Mouse (Mus musculus) gastrocnemius, postnatal 4 days (tissue): ENCODE measurements around the gene Gm49368. TPM values are rescaled to one million over a fixed set of nuclear protein-coding genes. Genes with fewer than 3 reads are reported as not detected.
"Not testable (repeated sequence)": the region's sequence is repeated elsewhere in the genome, so short reads cannot be mapped to it uniquely, and the experiment has no call there.

ENCODE experiments used
- DNase-seq, 2 experiments: peaks; one replicate each; pipeline ENCODE4 v3.0.0; 2021 to 2022; ENCODE audit warnings: low spot score in 2 of 2, mixed read lengths in 2 of 2
- long read RNA-seq, 2 experiments: library from polyadenylated mRNA; stranded (forward); transcript quantifications; one replicate each; pipeline ENCODE4 v2.0.0; 2021
- total RNA-seq, 2 experiments: library from RNA; stranded (reverse); gene quantifications; 2 replicates each; pipeline ENCODE4 v1.2.3; 2021

Gm49368 gene
- total RNA-seq: not detected
- long read RNA-seq, experiment 1, partial matches to known transcripts: 0 of 2 reads
- long read RNA-seq, experiment 1, other reads (novel, unspliced or antisense): 2 of 2 reads
- long read RNA-seq, experiment 2, partial matches to known transcripts: 0 of 2 reads
- long read RNA-seq, experiment 2, other reads (novel, unspliced or antisense): 2 of 2 reads

- no peak for DNase-seq
Observed at GRCm38 (mm10) chr7:128062456-128062855, at the start of gene Gm49368, which contains the start of gene Itgam. Gm49368 (plus strand) TSS chr7:128062683. Itgam (plus strand) TSS chr7:128062640.

- no peak for DNase-seq
Observed at GRCm38 (mm10) chr7:128013116-128013515, 49.4 kb upstream of the Gm49368 start.

GRCm38 (mm10) chr7:128016134-128016533, 46.3 kb upstream of the Gm49368 start:
- not testable (repeated sequence) for DNase-seq

DNA sequence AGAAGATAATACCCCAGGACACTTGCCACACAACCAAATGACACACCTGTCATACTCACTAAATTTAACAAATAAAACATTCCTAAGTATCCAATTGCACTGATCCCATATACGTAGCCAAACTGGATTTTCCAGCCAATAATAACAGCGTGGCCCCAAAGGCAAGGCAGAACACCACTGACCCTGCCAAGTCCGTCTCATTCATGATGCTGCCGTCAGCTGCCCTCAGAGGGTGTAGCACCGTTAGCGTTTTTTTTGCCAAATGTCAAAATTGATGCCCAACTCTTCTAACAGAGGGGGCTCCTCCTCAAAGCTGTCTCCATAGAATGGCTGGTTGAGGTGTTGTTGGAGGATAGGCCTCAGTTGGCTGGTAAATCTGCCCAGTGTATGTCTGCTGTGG, 45.8 kb upstream of the Gm49368 start:
- no peak for DNase-seq

- no peak for DNase-seq
Observed at GRCm38 (mm10) chr7:128018275-128018674, 44.2 kb upstream of the Gm49368 start.

- DNase-seq: no peak
Observed at GRCm38 (mm10) chr7:128019187-128019586, 43.3 kb upstream of the Gm49368 start.

GRCm38 (mm10) chr7:128022974-128023373, 39.5 kb upstream of the Gm49368 start:
- no peak for DNase-seq

GRCm38 (mm10) chr7:128023565-128023964, 38.9 kb upstream of the Gm49368 start:
- DNase-seq: no peak

DNA sequence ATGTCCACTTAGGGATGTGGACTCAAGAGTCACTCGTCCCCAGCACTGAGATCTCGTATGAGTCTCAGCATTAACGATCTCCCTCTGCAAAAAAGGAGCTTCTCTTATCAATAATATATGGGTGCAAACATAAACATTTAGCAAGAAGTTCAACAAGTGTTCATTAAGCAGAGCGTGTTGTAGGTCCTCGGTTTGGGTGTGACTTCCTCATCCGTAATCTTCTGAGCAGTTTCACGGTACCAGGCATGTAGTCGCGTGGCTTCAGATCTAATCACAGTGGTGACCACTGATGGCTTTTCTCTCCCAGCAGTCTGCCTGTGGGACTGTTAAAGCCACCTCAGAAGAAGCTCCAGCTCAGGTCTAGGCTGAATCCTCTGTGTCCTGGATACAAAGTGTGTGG, 38.1 kb upstream of the Gm49368 start:
- DNase-seq: no peak

DNA sequence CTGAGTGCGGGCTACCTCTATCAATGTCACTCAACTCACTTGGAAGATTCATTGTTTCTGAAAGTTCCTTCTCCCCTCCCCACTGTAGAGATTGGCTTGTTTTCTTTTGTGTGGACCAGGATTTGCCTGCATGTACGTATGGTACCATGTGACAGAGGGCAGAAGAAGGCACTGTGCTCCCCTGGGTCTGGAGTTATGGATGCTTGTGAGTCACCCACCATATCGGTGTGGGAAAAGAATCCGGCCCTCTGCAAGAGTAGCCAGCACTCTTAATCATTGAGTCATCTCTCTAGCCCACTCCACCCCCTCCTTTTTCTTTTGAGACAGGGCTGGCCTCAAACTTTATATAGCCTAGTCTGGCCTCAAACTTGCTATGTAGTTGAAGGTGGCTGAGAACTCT, 37.6 kb upstream of the Gm49368 start:
- DNase-seq: no peak

DNA sequence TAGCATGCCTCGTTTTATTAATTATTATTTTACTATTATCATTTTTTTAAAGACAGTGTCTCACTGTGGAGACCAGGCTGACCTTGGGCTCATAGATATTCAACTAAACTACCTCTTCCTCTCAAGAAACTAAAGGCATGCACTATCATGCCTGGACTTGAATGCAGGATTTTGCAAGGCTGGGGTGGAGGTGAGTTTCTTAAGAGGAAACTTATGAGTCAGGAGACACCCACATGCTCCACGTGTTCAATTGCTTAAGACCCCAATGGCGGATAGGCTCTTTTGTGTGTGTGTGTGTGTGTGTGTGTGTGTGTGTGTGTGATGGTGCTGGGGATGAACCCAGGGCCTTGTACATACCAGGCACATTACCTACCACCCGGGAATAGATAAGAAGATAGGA, 37.1 kb upstream of the Gm49368 start:
- no peak for DNase-seq

DNA sequence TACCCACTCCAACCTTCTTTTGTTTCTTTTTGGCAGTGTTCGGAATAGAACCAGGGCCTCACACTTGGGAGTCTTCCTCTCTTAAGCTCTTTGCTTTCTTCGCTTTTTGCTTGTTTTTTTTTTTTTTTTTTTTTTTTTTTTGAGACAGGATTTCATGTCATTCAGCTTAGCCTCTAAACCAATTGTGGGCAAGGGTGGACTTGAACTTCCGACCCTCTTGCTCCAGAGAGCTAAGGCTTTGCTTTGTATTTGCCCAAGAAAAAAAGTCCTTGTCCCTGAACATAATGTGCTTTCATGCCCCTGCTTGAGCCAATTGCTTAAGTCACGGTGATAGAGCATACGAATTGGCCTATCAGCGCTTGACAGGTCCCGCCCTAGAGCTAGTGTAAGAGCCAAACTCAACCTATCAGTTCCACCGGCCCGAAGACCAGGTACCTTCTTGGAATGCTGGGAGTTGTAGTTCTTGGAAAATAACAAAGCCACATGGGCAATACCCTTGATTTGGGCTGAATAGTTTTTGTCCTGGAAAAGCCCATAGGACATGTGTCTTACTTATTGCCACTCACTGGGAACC, 31.0 kb upstream of the Gm49368 start:
- DNase-seq: no peak

DNA sequence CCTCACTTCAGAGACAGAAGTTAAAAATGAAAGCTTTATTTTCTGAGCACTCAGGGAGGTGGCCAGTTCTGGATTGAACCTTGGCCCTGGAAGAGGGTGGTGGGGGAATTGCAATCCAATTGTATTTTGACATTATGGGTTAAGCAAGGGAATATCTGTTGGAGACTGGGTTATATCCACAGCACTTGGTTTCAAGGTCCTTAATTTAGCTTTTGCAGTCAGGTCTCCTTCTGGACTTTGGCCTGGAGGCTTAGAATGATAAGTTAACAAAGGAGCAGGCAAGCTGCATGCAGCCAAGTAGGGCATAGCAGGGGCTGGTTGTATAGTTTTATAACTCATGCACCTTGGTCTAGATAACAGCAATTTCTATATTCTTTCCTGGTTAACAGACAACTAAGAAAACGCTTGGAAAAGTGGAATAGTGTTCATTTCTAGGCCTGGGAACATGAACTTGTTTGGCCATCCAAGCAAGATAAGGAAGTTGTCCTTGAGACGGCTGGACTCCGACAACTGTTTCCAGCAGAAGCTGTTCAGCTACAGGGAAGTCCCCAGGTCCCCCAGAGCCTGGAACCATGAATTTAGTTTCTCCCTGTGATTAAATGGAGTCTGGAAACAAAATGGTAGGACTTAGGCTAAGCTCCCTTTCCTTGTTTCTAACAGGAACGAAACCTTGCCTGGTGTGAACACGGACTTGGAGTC, 30.0 kb upstream of the Gm49368 start:
- DNase-seq: no peak

GRCm38 (mm10) chr7:128032989-128033293, 29.5 kb upstream of the Gm49368 start:
- no peak for DNase-seq

DNA sequence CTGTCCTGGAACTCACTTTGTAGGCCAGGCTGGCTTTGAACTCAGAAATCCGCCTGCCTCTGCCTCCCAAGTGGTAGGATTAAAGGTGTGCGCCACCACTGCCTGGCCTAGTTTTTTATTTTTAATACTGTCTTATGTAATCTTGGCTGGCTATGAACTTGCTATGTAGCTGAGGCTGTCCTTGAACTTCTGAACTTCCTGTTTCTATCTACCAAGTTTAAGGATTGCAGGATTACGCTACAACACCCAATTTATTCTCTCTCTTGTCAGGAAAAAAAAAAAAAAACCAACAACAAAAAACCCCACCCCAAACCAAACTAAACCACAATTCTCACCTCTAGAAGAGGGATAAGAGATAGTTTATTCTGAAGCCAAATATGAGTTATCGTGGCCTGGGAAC, 28.9 kb upstream of the Gm49368 start:
- no peak for DNase-seq

DNA sequence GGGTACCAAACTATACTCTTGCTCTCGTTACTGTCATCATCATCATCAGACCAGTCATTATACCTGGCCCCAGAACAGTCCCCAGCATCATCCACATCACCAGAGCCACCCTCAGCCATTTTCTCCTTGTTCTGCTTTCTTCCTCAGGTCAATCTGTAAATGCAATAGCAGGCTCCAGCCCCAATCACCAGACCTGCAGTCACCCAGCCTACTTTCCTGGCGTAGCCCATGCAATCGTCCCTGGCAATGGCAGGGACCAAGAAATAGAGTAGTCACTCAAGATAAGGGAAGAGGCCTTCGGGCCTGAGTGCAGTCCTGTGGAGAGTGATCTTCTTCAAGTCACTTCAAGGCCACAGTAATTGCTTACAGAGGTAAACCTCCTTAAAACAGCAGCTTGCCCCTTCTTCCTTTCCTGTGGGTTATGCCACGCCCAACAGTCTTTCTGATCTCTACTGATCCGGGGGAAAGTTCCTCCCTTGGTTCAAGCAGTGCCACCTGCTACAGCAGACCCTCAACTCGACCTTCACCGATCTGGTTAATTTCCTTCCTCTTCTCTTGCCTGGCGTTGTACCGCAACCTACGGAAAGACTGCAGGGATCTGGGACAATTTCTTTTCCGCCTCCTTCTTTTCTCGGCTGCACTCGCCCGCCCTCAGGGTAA, 20.2 kb upstream of the Gm49368 start:
- DNase-seq: not testable (repeated sequence)

- DNase-seq: no peak
Observed at GRCm38 (mm10) chr7:128044142-128044785, 18.2 kb upstream of the Gm49368 start.

GRCm38 (mm10) chr7:128045640-128046039, 16.8 kb upstream of the Gm49368 start:
- no peak for DNase-seq

GRCm38 (mm10) chr7:128048819-128049218, 13.7 kb upstream of the Gm49368 start:
- DNase-seq: no peak

- DNase-seq: no peak
Observed at GRCm38 (mm10) chr7:128049254-128049653, 13.2 kb upstream of the Gm49368 start.

DNA sequence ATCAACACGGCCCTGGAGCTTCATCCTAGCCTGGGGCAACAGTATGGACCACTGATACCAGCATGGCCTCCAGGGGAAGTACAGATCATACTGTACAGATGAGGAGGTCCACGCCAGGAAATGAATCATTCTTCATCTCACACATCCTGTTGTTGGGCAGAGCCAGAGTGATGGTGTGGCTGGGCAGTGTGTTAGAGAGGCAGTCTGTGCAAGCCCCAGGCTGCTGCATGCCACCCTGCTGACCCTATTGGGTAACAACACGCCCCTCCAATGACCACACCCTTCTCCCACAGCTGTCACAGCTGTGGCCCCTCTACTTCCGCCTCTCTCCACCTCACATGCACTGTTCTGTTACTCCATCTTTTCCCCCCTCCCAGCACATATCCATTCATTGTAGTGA, 11.7 kb upstream of the Gm49368 start:
- DNase-seq: no peak

- DNase-seq: no peak
Observed at GRCm38 (mm10) chr7:128053061-128053460, 9.4 kb upstream of the Gm49368 start.
